Mouse (Mus musculus): Measurements from ENCODE around the gene Myrf. TPM values are rescaled to one million over a fixed set of nuclear protein-coding genes. Genes with fewer than 3 reads are reported as not detected.

Gene Myrf
- total RNA-seq, 2 experiments from 2014 or later, result 14.0 to 15.3 TPM

GRCm38 (mm10) chr19:10274056-10274455, 33.5 kb upstream of the Myrf start:
- peak overlapping the region; percentile 88 for H3K27ac ChIP-seq
- TF ChIP-seq CTCF (IDR thresholded peaks at IDR 0.05), result no peak

GRCm38 (mm10) chr19:10272746-10273145, 32.2 kb upstream of the Myrf start:
- Histone ChIP-seq H3K27ac (peak overlapping the region; percentile 88), H3K4me3 (no peak overlapping the region)
- peak; percentile 72 to 76 for DNase-seq (ENCODE audit: extremely low spot score in 1 of 2, low spot score in 2 of 2)

More at GRCm38 (mm10) chr19:10274056-10274455, 33.5 kb upstream of the Myrf start:
- no peak for DNase-seq (ENCODE audit: extremely low spot score in 1 of 2, low spot score in 2 of 2)
- intact Hi-C loops (cut with DNase I), result no loop called here
- H3K4me3 ChIP-seq, result no peak overlapping the region

GRCm38 (mm10) chr19:10271592-10271991, 31.0 kb upstream of the Myrf start:
- TF ChIP-seq CTCF (IDR thresholded peaks at IDR 0.05), result no peak
- no peak overlapping the region for H3K4me3 ChIP-seq
- intact Hi-C loops (cut with DNase I), result no loop called here
- no peak for DNase-seq (ENCODE audit: extremely low spot score in 1 of 2, low spot score in 2 of 2)
- peak overlapping the region; percentile 88; the same call in 1 of the 2 replicates for H3K27ac ChIP-seq

More at GRCm38 (mm10) chr19:10272746-10273145, 32.2 kb upstream of the Myrf start:
- intact Hi-C loops (cut with DNase I), result loop anchor here (1.0 to 2.0 kb wide), 2 partner anchors 18 to 30 kb away; no protein-coding TSS in a partner anchor
- no peak for TF ChIP-seq CTCF (IDR thresholded peaks at IDR 0.05)

- intact Hi-C loops (cut with DNase I), result no loop called here
Measured at GRCm38 (mm10) chr19:10270356-10270755, 29.8 kb upstream of the Myrf start.

GRCm38 (mm10) chr19:10268851-10269250, 28.3 kb upstream of the Myrf start:
- no peak for DNase-seq (ENCODE audit: extremely low spot score in 1 of 2, low spot score in 2 of 2)
- intact Hi-C loops (cut with DNase I), result no loop called here
- Histone ChIP-seq H3K4me3 (no peak overlapping the region), H3K27ac (no peak overlapping the region)
- no peak for TF ChIP-seq CTCF (IDR thresholded peaks at IDR 0.05)

More at GRCm38 (mm10) chr19:10270356-10270755, 29.8 kb upstream of the Myrf start:
- no peak for DNase-seq (ENCODE audit: extremely low spot score in 1 of 2, low spot score in 2 of 2)
- Histone ChIP-seq H3K27ac (no peak overlapping the region), H3K4me3 (no peak overlapping the region)
- TF ChIP-seq CTCF (IDR thresholded peaks at IDR 0.05), result no peak

GRCm38 (mm10) chr19:10267953-10268352, 27.4 kb upstream of the Myrf start:
- no peak for DNase-seq (ENCODE audit: extremely low spot score in 1 of 2, low spot score in 2 of 2)
- intact Hi-C loops (cut with DNase I), result no loop called here
- no peak for TF ChIP-seq CTCF (IDR thresholded peaks at IDR 0.05)
- no peak overlapping the region for H3K4me3 ChIP-seq
- no peak overlapping the region for H3K27ac ChIP-seq

- peak; percentile 30 for TF ChIP-seq CTCF (IDR thresholded peaks at IDR 0.05)
- no peak for DNase-seq (ENCODE audit: extremely low spot score in 1 of 2, low spot score in 2 of 2)
- intact Hi-C loops (cut with DNase I), result no loop called here
- Histone ChIP-seq H3K27ac (peak overlapping the region; percentile 71), H3K4me3 (no peak overlapping the region)
Measured at GRCm38 (mm10) chr19:10267057-10267456, 26.5 kb upstream of the Myrf start.

- Histone ChIP-seq H3K27ac (peak overlapping the region; percentile 71), H3K4me3 (no peak overlapping the region)
- peak; percentile 67 to 77 for DNase-seq (ENCODE audit: extremely low spot score in 1 of 2, low spot score in 2 of 2)
- peak; percentile 72 for TF ChIP-seq CTCF (IDR thresholded peaks at IDR 0.05)
- intact Hi-C loops (cut with DNase I), result loop anchor here (1.0 kb wide), 1 partner anchor 39 kb away; no protein-coding TSS in a partner anchor
Measured at GRCm38 (mm10) chr19:10266196-10266850, 25.8 kb upstream of the Myrf start.

DNA sequence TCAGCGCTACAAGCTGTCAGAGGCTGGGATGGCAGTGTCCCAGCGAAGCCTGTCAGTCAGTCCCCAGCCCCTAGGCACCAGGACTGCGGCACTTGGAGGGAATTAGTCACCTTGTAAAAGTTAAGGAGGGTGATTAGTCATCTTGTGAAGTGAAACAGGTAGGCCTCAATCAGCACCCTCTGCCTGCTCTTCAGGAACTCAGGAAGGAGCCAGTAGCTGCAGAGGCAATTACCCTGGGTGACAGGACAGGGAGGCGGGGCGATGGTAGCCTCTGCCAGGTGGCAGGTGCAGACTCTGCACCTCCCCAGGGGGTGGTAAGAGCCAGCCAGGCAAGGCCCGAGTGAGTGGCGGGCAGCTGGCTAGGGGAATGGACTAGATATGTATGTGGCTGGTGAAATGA, 20.8 kb upstream of the Myrf start:
- no peak for DNase-seq (ENCODE audit: extremely low spot score in 1 of 2, low spot score in 2 of 2)
- no peak overlapping the region for H3K4me3 ChIP-seq
- no peak for TF ChIP-seq CTCF (IDR thresholded peaks at IDR 0.05)
- intact Hi-C loops (cut with DNase I), result no loop called here
- no peak overlapping the region for H3K27ac ChIP-seq

DNA sequence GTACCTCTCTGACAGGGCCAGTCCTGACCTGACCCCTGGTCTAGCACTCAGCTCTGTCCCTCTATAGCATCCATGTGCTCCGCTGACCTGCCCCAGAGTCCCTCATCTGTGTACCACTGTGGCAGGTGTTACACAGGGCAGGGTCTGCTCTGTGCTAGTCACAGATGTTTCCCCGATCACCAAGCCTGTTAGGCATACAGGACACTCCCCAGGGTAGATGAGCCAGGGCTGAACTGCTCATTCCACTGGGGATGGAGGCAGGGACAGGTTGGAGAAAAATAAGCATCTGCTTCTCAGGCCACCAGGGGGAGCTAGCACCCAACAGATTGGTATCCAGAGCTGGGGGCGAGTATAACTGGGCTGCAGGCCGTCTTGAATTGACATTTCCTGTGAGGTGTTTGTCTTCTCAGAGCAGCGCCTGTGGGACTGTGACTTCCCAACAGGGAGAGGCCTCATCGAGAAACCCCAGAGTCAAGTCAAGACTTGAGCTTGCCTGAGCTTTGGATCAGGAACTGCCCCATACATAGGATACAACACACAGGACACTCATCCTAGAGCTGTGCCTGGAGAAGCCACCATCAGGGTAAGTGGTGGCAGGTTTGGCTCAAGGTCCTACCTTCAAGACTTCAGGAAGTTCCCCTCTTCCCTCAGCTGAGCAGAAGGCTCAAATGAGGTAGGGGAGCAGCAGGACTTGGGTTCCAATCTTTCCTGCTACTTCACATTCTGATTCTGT, 17.9 kb upstream of the Myrf start:
- Histone ChIP-seq H3K4me3 (no peak overlapping the region), H3K27ac (no peak overlapping the region)
- peak; percentile 96 for TF ChIP-seq CTCF (IDR thresholded peaks at IDR 0.05)
- peak; percentile 83 to 89 for DNase-seq (ENCODE audit: extremely low spot score in 1 of 2, low spot score in 2 of 2)
- intact Hi-C loops (cut with DNase I), result loop anchor here (2.0 to 5.0 kb wide), 4 partner anchors 46 to 229 kb away; partner anchors contain the start of gene Dagla

DNA sequence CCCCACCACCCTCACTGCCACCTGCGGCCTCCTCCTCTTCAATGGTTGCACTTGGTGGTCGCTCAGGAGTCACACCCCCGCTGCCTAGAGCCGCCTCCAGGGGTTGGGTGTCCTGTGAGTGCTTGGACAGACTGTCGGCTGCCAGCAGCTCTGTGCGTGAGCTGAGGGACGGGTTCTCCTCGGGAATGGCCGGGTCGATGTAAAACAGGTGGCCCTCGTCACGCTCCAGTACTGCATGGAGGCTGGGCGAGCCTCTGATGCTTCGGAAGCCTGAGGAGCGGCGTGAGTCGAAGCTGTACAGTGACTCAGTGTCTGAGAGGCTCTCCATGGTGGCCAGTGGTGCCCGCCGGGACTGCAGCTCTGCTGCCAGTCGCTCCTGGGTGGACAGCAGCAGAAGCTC, 7.6 kb upstream of the Myrf start:
- no peak overlapping the region for H3K27ac ChIP-seq
- no peak overlapping the region for H3K4me3 ChIP-seq
- intact Hi-C loops (cut with DNase I), result no loop called here
- no peak for TF ChIP-seq CTCF (IDR thresholded peaks at IDR 0.05)
- DNase-seq (ENCODE audit: extremely low spot score in 1 of 2, low spot score in 2 of 2), result no peak

DNA sequence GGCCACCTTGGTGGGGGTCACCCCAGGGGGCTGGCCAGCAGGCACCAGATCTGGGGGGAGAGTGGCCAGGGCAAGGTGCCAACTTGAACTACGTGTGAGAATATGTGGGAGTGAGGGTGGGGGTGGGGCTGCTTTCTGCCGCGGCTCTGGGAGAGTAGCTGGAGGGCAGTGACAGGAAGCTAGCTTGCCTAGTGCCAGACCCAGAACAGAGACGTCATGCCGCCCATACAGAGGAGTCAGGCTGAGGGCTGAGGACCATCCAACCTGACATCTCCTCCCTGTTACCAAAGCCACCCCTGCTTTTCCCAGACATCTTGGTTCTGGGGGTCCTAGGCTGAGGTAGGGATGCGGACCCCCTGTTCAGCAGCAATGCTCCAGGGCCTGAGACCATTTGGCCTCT, 6.6 kb upstream of the Myrf start:
- intact Hi-C loops (cut with DNase I), result no loop called here
- DNase-seq (ENCODE audit: extremely low spot score in 1 of 2, low spot score in 2 of 2), result no peak
- TF ChIP-seq CTCF (IDR thresholded peaks at IDR 0.05), result no peak
- no peak overlapping the region for H3K4me3 ChIP-seq
- no peak overlapping the region for H3K27ac ChIP-seq
